Mouse (Mus musculus) liver, postnatal 0 days (tissue): ENCODE measurements around the gene Ganab.

ENCODE experiments used
- CTCF ChIP-seq: sonication (generic); IDR thresholded peaks from 2 replicates; pipeline ENCODE4 v1.5.1; 2016; ENCODE audit warnings: antibody characterized with exemption, low read depth
- EP300 ChIP-seq: IDR thresholded peaks from 2 replicates; pipeline ENCODE4 v1.6.1; 2016; ENCODE audit warnings: antibody characterized with exemption, low read depth, mild to moderate bottlenecking

DNA sequence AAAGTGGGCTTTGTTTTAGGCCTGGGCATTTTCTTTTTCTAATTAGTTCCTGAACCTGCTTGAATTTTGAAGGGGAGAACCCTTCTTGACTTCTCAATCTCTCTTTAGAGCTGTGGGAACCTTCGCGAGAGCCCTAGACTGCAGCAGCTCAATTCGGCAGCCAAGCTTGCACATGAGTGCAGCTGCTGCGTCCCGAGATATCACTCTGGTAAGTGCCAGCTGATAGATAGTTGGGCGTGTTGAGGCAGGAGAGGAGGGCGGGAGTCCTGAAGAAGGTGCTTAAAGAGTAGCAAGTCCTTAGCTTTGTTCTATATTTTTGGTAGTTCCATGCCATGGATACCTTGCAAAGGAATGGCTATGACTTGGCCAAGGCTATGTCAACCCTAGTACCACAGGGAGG lies 49.1 kb downstream of the Ganab start:
- no peak for TF ChIP-seq EP300
- no peak for TF ChIP-seq CTCF
